Mouse (Mus musculus): ENCODE measurements at regions not wholly inside any gene's neighbourhood (a gene's known extent, or its start where the extent isn't known, plus 50 kb on each side); places are given as distances from the start of the nearest gene placed in this dataset.

DNA sequence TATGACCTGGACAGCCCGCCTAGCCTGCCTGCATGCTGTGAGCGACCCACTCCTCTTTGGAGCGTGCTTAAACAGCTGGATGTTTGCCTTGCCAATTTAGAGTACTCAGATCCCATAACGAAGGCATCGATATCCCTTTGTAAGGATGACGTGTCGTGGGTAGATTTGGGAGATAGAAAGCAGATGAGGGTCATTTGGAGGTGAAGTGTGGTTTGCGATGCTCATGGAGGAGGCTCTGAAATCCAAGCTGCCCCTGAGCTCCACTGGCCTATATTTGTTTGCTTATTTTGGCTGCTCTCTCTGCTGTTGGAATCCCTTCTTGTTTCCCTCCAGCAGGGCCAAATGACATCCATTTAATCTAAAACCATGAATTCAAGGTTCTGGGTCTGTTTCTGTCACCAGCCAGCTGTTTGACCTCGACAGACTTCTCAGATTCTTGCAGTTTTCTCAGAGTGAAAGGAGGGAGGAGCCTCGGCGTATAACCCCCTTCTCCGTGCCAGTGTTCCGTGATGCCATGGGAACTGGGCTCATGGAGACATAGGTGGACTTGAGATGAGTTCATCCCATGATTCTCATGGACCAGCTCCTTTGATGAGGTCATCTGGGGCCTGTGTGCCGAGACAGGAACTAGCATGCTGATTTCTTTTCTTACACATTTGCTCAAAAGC lies 144.7 kb upstream of the Mki67 start:
- H3K27ac ChIP-seq = peak overlapping the region; percentile 51
- H3K36me3 ChIP-seq = no peaks in the 10 kb centered on the region
- ATAC-seq (ENCODE audit: borderline replicate concordance, extremely low read depth, low FRiP score, low TSS enrichment) = peak; percentile 59; the same call in 1 of the 2 replicates
- WGBS = 30% methylated on average over 14 of the region's 14 CpGs
- peak overlapping the region; percentile 34 for H3K4me2 ChIP-seq
- H3K9ac ChIP-seq = no peak overlapping the region
- H3K4me1 ChIP-seq = peaks cover 45% of the 10 kb centered on the region
- no peaks in the 10 kb centered on the region for H3K9me3 ChIP-seq
- H3K27me3 ChIP-seq = peaks cover 5% of the 10 kb centered on the region
- H3K4me3 ChIP-seq = no peak overlapping the region

DNA sequence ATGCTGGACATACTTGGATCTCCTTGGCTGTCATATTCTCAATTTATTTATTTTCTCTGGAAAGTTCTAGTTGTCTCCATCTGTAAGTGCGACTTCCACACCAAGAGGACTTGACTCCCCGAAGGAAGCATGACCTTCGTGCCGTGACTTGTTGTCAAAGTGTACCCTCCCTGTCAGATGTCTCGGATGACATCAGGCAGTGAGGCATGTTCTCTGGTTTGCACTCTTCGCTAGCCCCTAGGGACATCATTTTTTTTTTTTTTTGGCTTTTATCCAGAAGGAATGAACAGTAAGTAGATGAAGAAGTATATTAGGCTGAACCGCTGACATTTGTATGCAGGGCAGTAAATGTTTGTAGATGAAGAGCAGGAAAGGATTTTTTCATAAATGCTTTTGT lies 145.2 kb upstream of the Mki67 start:
- peak; percentile 43; the same call in 1 of the 2 replicates for ATAC-seq (ENCODE audit: borderline replicate concordance, extremely low read depth, low FRiP score, low TSS enrichment)
- 31% methylated on average over 7 of the region's 7 CpGs for WGBS
- H3K4me1 ChIP-seq = peaks cover 45% of the 10 kb centered on the region

DNA sequence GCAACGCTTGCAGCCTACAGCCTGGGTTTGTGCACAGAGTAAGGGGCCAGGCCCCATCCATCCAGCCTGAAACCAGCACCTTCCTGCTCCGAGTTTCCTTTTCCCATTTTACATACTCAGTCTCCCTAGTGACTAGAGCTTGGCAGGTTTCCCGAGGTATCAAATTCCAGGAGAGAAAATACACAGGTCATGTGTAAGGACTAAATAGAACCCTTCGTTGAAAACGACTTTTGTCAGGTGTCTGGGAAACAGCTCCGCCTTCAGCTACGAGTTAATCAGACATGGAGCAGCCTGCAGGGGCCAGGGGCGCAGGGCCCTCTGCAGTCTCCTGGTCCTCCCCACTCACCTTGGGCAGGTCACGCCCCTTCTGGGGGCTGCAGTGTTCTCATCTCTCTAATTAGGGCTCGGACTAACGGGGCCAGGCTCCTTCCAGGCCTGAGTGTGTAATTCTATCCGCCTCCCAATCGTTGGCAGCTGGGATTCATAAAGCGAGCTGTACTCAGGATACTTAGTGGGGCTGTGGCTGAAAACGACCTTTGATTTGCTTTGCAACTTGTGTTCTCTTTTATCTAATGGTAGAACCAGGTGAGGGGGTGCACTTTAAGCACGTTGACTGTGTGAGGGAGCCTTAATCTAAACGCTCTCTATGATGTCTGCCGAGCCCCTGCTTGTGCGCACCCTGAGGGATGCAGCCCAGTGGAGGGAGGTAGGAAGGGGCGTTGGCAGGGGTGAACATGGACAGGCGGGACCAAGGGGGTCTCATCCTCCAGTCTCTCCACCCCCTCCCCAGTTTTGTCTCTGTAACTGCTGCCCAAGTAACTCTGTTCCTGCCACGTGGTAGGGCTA lies 147.6 kb upstream of the Mki67 start:
- peaks cover 45% of the 10 kb centered on the region for H3K4me1 ChIP-seq
- H3K4me2 ChIP-seq = peak overlapping the region; percentile 31

More for the DNA sequence above, 145.2 kb upstream of the Mki67 start:
- Histone ChIP-seq H3K27me3 (peaks cover 2% of the 10 kb centered on the region), H3K9me3 (no peaks in the 10 kb centered on the region), H3K4me3 (no peak overlapping the region), H3K36me3 (no peaks in the 10 kb centered on the region), H3K9ac (no peak overlapping the region), H3K4me2 (peak overlapping the region; percentile 34), H3K27ac (peak overlapping the region; percentile 51)

DNA sequence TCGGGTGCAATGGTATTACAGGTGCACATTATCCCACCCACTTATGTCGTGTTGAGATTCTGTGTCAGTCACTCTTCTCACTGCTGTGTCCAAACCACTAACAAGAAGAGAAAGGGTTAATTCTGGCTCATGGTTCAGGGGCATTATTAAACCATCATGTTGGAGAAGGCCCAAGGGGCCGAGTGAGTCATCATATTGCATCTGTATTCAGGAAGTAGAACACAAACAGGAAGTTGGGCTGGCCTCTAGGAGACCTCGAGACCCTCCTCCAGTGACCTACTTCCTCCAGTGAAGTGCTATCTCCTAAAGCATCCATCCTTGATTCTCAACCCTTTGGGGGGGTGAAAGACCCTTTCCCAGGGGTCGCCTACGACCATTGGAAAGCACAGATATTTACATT lies 154.8 kb upstream of the Mki67 start:
- Histone ChIP-seq H3K36me3 (no peaks in the 10 kb centered on the region), H3K4me3 (no peak overlapping the region), H3K27me3 (no peaks in the 10 kb centered on the region), H3K4me2 (no peak overlapping the region), H3K9ac (no peak overlapping the region), H3K27ac (no peak overlapping the region), H3K9me3 (no peaks in the 10 kb centered on the region), H3K4me1 (no peaks in the 10 kb centered on the region)
- 69% methylated on average over 6 of the region's 6 CpGs for WGBS
- no peak for ATAC-seq (ENCODE audit: borderline replicate concordance, extremely low read depth, low FRiP score, low TSS enrichment)

More for the DNA sequence above, 147.6 kb upstream of the Mki67 start:
- Histone ChIP-seq H3K9me3 (no peaks in the 10 kb centered on the region), H3K9ac (no peak overlapping the region), H3K27me3 (no peaks in the 10 kb centered on the region; the same call in 1 of the 2 replicates), H3K4me3 (no peak overlapping the region), H3K27ac (peak overlapping the region; percentile 36), H3K36me3 (no peaks in the 10 kb centered on the region)
- WGBS = 27% methylated on average over 22 of the region's 22 CpGs
- peak; percentile 50; the same call in 1 of the 2 replicates for ATAC-seq (ENCODE audit: borderline replicate concordance, extremely low read depth, low FRiP score, low TSS enrichment)

DNA sequence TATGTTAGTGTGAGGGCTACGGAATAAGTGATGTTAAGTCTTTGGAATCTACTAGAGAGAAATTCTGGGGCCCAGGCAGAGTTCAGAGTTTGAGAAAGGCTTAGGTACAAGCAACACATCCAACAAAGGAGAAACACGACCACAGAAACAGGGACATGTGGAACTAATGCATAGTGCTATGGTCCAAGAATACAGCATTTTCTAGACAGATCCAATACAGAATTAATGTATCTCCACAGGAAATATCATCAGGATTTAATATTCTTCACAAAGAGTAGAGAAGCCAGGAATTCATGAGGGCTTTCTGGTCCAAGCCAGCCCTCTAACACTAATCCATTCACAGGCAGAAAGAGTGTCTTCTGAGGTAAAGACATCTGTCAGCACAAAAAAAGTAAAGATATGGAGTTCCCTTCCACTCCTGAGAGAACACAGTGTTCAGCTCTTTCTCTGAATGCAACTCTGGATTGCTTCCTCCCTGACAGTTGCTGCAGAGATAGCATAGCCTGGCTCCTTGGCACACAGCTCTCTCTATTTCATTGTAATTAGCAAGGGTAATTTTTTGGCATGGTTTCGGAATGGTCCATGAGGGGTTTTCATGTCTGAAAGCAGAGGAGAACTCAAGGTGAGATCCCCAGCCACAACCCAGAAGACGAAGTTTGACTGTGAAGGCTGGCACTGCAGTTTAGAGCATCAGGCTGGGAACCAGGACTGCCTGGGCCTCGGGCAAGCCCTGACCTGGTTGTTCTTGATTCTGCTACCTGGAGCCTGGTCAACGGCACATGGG lies 161.1 kb upstream of the Mki67 start:
- H3K27me3 ChIP-seq = no peaks in the 10 kb centered on the region
- WGBS = 87% methylated on average over 6 of the region's 6 CpGs

GRCm38 (mm10) chr7:135878750-135879149 lies 162.6 kb upstream of the Mki67 start:
- Histone ChIP-seq H3K27ac (no peak overlapping the region; the same call in 1 of the 2 replicates), H3K9me3 (no peaks in the 10 kb centered on the region), H3K4me1 (no peaks in the 10 kb centered on the region), H3K27me3 (no peaks in the 10 kb centered on the region), H3K36me3 (no peaks in the 10 kb centered on the region), H3K9ac (no peak overlapping the region), H3K4me3 (no peak overlapping the region), H3K4me2 (no peak overlapping the region)
- 43% methylated on average over 3 of the region's 3 CpGs for WGBS
- no peak for ATAC-seq (ENCODE audit: borderline replicate concordance, extremely low read depth, low FRiP score, low TSS enrichment)

More for the DNA sequence above, 161.1 kb upstream of the Mki67 start:
- H3K4me2 ChIP-seq = no peak overlapping the region
- H3K9me3 ChIP-seq = no peaks in the 10 kb centered on the region
- no peak for ATAC-seq (ENCODE audit: borderline replicate concordance, extremely low read depth, low FRiP score, low TSS enrichment)
- no peaks in the 10 kb centered on the region for H3K4me1 ChIP-seq
- H3K27ac ChIP-seq = no peak overlapping the region
- H3K9ac ChIP-seq = no peak overlapping the region
- no peaks in the 10 kb centered on the region for H3K36me3 ChIP-seq
- H3K4me3 ChIP-seq = no peak overlapping the region

DNA sequence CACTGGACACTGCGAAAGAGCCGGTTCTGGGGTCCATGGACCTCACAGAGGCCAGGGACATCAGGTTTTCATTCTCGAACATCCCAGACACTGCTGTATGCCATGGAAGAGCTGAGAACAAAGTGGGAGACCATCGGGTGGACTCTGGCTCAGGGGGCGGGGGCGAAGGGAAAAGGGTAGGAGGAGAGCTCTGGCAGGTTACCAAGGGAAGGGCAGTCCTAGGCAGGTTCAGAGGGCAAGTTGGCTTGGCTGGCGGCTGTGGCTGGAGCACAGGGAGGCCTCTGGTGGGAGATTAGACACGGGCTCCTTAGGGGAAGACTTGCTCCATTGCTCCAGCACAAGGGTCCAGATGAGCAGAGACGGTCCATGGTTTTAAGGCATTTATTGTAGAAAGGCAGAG lies 164.3 kb upstream of the Mki67 start:
- H3K9me3 ChIP-seq = no peaks in the 10 kb centered on the region
- no peaks in the 10 kb centered on the region for H3K4me1 ChIP-seq
- ATAC-seq (ENCODE audit: borderline replicate concordance, extremely low read depth, low FRiP score, low TSS enrichment) = no peak
- no peaks in the 10 kb centered on the region for H3K27me3 ChIP-seq
- H3K27ac ChIP-seq = no peak overlapping the region
- H3K4me3 ChIP-seq = no peak overlapping the region
- H3K36me3 ChIP-seq = no peaks in the 10 kb centered on the region
- 86% methylated on average over 9 of the region's 9 CpGs for WGBS
- H3K4me2 ChIP-seq = no peak overlapping the region
- H3K9ac ChIP-seq = no peak overlapping the region

DNA sequence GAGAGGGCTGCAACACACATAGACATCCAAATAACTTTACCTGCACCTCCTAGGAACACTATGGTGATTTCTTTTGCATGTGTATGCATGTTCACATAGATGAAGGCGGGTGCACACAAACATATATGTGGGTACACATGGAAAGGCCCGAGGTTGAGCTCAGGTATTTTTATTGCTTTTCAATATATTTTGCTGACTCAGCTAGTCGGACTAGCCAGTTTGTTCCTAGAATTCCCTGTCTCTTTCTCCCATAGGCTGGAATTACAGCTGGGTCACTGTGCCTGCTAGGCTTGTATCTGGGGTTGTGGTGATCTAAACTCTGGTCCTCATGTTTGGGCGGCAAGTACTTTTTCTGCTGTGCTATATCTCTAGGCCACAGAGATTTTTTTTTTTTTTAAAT lies 166.1 kb upstream of the Mki67 start:
- ATAC-seq (ENCODE audit: borderline replicate concordance, extremely low read depth, low FRiP score, low TSS enrichment) = no peak
- Histone ChIP-seq H3K9ac (no peak overlapping the region), H3K27me3 (no peaks in the 10 kb centered on the region), H3K4me1 (no peaks in the 10 kb centered on the region), H3K36me3 (no peaks in the 10 kb centered on the region), H3K4me3 (no peak overlapping the region), H3K4me2 (no peak overlapping the region), H3K9me3 (no peaks in the 10 kb centered on the region), H3K27ac (no peak overlapping the region)
- WGBS = 91% methylated on average over 4 of the region's 4 CpGs

DNA sequence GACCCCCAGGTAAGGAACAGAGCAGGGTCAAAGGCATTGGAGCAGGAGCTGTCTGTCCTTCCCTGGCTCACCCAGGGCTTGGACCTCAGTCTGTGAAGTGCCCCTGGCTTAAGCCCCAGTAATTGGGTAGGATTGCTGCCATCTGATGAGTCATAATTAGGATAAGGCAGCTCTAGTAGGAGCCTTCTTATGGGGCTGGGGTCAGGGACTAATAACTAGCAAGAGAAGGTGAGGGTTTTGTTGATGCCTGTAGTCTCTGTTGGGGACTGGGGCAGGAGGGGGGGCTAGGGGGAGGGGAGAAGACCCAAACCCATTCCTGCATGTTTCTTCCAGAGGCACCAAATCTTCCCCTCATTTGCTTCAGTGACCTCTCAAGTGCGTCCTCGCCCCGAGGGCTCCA lies 172.4 kb upstream of the Mki67 start:
- 0 out of 2 replicates have a peak overlapping the region, but pooled peaks have one; percentile 26 for H3K4me2 ChIP-seq
- ATAC-seq (ENCODE audit: borderline replicate concordance, extremely low read depth, low FRiP score, low TSS enrichment) = no peak

GRCm38 (mm10) chr7:135889016-135889726 lies 173.0 kb upstream of the Mki67 start:
- Histone ChIP-seq H3K36me3 (no peaks in the 10 kb centered on the region), H3K27ac (no peak overlapping the region), H3K27me3 (no peaks in the 10 kb centered on the region), H3K4me1 (no peaks in the 10 kb centered on the region), H3K9me3 (no peaks in the 10 kb centered on the region), H3K9ac (no peak overlapping the region), H3K4me2 (peak overlapping the region; percentile 26), H3K4me3 (no peak overlapping the region)
- 17% methylated on average over 17 of the region's 17 CpGs for whole genome bisulfite sequencing
- ATAC-seq (ENCODE audit: borderline replicate concordance, extremely low read depth, low FRiP score, low TSS enrichment) = no peak

More for the DNA sequence above, 172.4 kb upstream of the Mki67 start:
- WGBS = 48% methylated on average over 3 of the region's 3 CpGs
- Histone ChIP-seq H3K9ac (no peak overlapping the region), H3K27me3 (no peaks in the 10 kb centered on the region), H3K4me1 (no peaks in the 10 kb centered on the region), H3K4me3 (no peak overlapping the region), H3K36me3 (no peaks in the 10 kb centered on the region), H3K9me3 (no peaks in the 10 kb centered on the region), H3K27ac (no peak overlapping the region)

DNA sequence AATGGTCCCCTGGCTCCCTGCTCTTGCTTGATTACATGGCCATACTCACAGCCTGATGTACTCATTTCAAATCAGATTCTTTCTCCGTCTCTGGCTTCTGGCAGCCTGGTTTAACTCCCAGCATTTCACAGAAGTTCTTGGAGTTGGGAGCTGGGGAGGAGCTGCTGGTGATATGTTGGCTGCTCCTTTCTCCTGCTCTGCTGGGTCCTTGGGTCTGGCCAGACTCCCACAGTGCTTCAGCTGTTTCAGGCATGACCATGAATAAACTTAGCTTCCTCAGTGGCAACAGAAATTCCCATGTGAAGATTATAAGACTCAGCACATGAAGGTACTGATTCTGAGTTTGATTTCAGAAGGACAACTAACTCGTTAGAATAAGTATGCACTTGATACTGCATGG lies 182.7 kb upstream of the Mki67 start:
- Histone ChIP-seq H3K4me3 (no peak overlapping the region), H3K27ac (no peak overlapping the region), H3K36me3 (no peaks in the 10 kb centered on the region), H3K9me3 (no peaks in the 10 kb centered on the region), H3K4me2 (no peak overlapping the region), H3K4me1 (peaks cover 13% of the 10 kb centered on the region), H3K9ac (no peak overlapping the region), H3K27me3 (no peaks in the 10 kb centered on the region)
- peak; percentile 46; the same call in 1 of the 2 replicates for ATAC-seq (ENCODE audit: borderline replicate concordance, extremely low read depth, low FRiP score, low TSS enrichment)
- 55% methylated on average over 2 of the region's 2 CpGs for WGBS
